Mouse (Mus musculus): ENCODE measurements around the gene Cyp2c50. TPM values are rescaled to one million over a fixed set of nuclear protein-coding genes. Genes with fewer than 3 reads are reported as not detected.
"Not testable (repeated sequence)": the region's sequence is repeated elsewhere in the genome, so short reads cannot be mapped to it uniquely, and the experiment has no call there.

The Cyp2c50 gene
- polyA plus RNA-seq (2014; fragmentation: Nextera tagmentation; extraction: Ambion mirVana): not detected in 2 replicates

DNA sequence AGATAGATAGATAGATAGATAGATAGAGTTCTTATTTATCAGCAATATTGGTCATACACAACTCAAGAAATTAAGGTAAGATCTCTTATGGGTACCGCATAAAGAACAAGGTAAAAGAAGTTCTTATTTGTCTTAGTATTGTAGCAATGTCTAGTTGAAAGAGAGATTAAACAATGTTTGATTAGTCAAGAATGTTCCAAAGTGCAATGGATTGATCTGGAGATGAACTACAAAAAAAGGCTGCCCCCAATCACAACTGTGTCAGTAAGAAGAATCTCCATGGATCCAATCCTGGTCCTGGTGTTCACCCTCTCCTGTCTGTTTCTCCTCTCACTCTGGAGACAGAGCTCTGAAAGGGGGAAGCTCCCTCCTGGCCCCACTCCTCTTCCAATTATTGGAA, at the start of gene Cyp2c50:
Gene Cyp2c50 (plus strand): TSS at position 268 of the 400 bp plus-strand sequence.
- H3K4me3 ChIP-seq (ENCODE audit: low read depth, low read length); DNase-seq (ENCODE audit: low spot score); ATAC-seq (replicated peaks; ENCODE audit: low FRiP score, low TSS enrichment, low read depth); H3K27me3 ChIP-seq (replicated peaks; ENCODE audit: control insufficient read depth, insufficient read depth, low read length); H3K4me2 ChIP-seq (ENCODE audit: low read length); H3K4me1 ChIP-seq (replicated peaks; ENCODE audit: control insufficient read depth, insufficient read depth, low read length); H3K9ac ChIP-seq (ENCODE audit: low read length); H3K36me3 ChIP-seq (ENCODE audit: control insufficient read depth, insufficient read depth, low read length); H3K27ac ChIP-seq (ENCODE audit: low read depth); H3K9me3 ChIP-seq (ENCODE audit: control insufficient read depth, low read length): not testable (repeated sequence)
- WGBS: 95% methylated on average over 1 of the region's 1 CpGs

DNA sequence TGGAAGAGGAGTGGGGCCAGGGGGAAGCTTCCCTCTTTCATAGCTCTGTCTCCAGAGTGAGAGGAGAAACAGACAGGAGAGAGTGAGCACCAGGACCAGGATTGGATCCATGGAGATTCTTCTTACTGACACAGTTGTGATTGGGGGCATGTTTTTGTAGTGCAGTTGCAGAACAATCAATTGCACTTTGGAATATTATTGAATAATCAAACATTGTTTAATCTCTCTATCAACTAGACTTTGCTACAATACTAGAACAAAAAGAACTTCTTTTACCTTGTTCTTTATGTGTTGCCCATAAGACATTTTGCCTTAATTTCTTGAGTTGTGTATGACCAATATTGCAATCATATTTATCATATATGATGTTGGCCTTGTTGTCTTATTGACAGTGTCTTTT, 15.8 kb upstream of the Cyp2c50 start, which contains the start of gene Cyp2c54:
Gene Cyp2c54 (minus strand): TSS at position 127 of the 400 bp plus-strand sequence.
- ATAC-seq (replicated peaks; ENCODE audit: low FRiP score, low TSS enrichment, low read depth): no peak
- no peaks in the 10 kb centered on the region for H3K9me3 ChIP-seq (ENCODE audit: control insufficient read depth, low read length)
- H3K9ac ChIP-seq (ENCODE audit: low read length): no peak within 1 kb of the TSS
- no peaks in the 10 kb centered on the region for H3K4me1 ChIP-seq (replicated peaks; ENCODE audit: control insufficient read depth, insufficient read depth, low read length)
- H3K27ac ChIP-seq (ENCODE audit: low read depth): no peak within 1 kb of the TSS
- DNase-seq (ENCODE audit: low spot score): no peak
- H3K36me3 ChIP-seq (ENCODE audit: control insufficient read depth, insufficient read depth, low read length): no peaks in the 10 kb centered on the region
- H3K4me2 ChIP-seq (ENCODE audit: low read length): no peak within 1 kb of the TSS
- H3K4me3 ChIP-seq (ENCODE audit: low read depth, low read length): no peak within 1 kb of the TSS
- H3K27me3 ChIP-seq (replicated peaks; ENCODE audit: control insufficient read depth, insufficient read depth, low read length): no peaks in the 10 kb centered on the region

DNA sequence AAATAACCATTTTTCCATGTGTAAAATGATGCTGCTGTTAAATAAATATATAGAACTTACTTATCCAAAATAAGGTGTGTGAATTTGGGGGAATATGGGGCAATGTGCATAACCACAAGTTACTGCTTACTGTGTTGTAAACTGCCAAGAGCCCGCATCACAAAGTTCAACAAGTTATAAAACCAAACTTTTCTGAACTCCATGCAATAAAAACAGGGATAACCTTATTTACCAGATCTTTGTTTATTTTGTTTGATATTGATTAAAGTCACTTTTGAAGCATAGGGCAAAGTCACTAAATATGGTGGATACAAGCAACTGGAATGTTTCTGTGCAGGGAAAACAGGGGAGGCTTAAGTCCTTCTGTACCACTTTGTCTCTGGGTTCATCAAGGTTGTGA, 1.1 kb upstream of the Cyp2c50 start:
- Histone ChIP-seq H3K27ac (ENCODE audit: low read depth) (no peak overlapping the region), H3K27me3 (replicated peaks; ENCODE audit: control insufficient read depth, insufficient read depth, low read length) (no peaks in the 10 kb centered on the region), H3K9ac (ENCODE audit: low read length) (no peak overlapping the region), H3K9me3 (ENCODE audit: control insufficient read depth, low read length) (no peaks in the 10 kb centered on the region), H3K36me3 (ENCODE audit: control insufficient read depth, insufficient read depth, low read length) (no peaks in the 10 kb centered on the region), H3K4me2 (ENCODE audit: low read length) (no peak overlapping the region), H3K4me3 (ENCODE audit: low read depth, low read length) (no peak overlapping the region), H3K4me1 (replicated peaks; ENCODE audit: control insufficient read depth, insufficient read depth, low read length) (no peaks in the 10 kb centered on the region)
- WGBS: 92% methylated on average over 1 of the region's 1 CpGs
- ATAC-seq (replicated peaks; ENCODE audit: low FRiP score, low TSS enrichment, low read depth) (no peak), DNase-seq (ENCODE audit: low spot score) (no peak)

DNA sequence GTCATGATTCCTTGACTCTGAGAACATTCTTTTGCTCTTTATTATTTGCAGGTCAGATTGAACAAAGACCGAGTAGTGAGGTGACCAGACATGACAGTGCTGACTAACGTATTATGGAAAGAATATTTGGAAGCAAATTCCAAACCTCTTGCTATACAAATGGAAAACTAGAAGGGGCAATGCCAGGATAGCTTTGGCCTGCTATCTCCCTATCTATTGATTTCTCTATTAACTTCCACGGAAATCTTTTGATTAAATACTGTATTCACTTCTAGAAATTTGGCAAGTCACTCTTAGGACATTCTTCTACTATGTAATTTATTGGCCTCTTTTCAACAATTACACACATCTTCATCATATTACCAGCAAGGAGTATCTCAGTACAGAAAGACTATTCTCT, 1.6 kb downstream of the Cyp2c50 start:
- no peaks in the 10 kb centered on the region for H3K9me3 ChIP-seq (ENCODE audit: control insufficient read depth, low read length)
- ATAC-seq (replicated peaks; ENCODE audit: low FRiP score, low TSS enrichment, low read depth) (no peak), DNase-seq (ENCODE audit: low spot score) (no peak)
- H3K4me2 ChIP-seq (ENCODE audit: low read length): no peak overlapping the region
- 80% methylated on average over 3 of the region's 3 CpGs for WGBS
- H3K9ac ChIP-seq (ENCODE audit: low read length): no peak overlapping the region
- H3K4me3 ChIP-seq (ENCODE audit: low read depth, low read length): no peak overlapping the region
- no peaks in the 10 kb centered on the region for H3K36me3 ChIP-seq (ENCODE audit: control insufficient read depth, insufficient read depth, low read length)
- no peak overlapping the region for H3K27ac ChIP-seq (ENCODE audit: low read depth)
- H3K4me1 ChIP-seq (replicated peaks; ENCODE audit: control insufficient read depth, insufficient read depth, low read length): no peaks in the 10 kb centered on the region
- H3K27me3 ChIP-seq (replicated peaks; ENCODE audit: control insufficient read depth, insufficient read depth, low read length): no peaks in the 10 kb centered on the region

DNA sequence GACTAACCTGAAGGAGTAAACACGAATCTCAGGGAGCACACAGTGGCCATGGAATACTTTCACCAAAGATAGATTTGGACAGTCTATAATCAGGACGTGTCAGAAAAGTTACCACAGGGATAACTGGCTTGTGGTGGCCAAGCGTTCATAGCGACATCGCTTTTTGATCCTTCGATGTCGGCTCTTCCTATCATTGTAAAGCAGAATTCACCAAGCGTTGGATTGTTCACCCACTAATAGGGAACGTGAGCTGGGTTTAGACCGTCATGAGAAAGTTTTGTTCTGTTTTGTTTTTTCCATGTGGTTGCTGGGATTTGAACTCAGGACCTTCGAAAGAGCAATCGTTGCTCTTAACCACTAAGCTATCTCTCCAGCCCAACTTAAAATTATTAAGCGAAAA, 30.1 kb downstream of the Cyp2c50 start:
- not testable (repeated sequence) for H3K36me3 ChIP-seq (ENCODE audit: control insufficient read depth, insufficient read depth, low read length); H3K9me3 ChIP-seq (ENCODE audit: control insufficient read depth, low read length); H3K4me3 ChIP-seq (ENCODE audit: low read depth, low read length); H3K27me3 ChIP-seq (replicated peaks; ENCODE audit: control insufficient read depth, insufficient read depth, low read length); DNase-seq (ENCODE audit: low spot score); H3K27ac ChIP-seq (ENCODE audit: low read depth); H3K9ac ChIP-seq (ENCODE audit: low read length); ATAC-seq (replicated peaks; ENCODE audit: low FRiP score, low TSS enrichment, low read depth); H3K4me1 ChIP-seq (replicated peaks; ENCODE audit: control insufficient read depth, insufficient read depth, low read length); H3K4me2 ChIP-seq (ENCODE audit: low read length)
- WGBS: 84% methylated on average over 13 of the region's 13 CpGs

DNA sequence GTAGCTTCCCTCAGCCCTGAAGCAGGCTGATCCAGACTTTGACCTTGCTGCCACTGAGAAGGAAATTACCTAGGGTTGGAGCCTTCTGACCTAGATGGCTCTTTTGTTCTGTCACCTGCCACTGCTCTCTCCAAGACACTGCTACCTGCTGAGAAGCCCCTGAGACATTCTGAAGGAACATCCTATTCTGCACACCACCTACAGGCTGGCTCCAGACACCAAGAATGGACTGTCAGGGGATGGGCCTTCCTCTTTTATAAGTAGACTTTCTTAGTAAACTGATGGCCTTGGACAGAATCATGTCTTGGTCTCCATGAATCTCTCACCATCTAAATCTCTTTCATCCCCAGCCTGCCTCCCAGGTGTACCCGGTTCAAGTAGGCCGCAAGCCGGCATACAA, 35.7 kb downstream of the Cyp2c50 start:
- 86% methylated on average over 3 of the region's 3 CpGs for WGBS
- not testable (repeated sequence) for H3K9me3 ChIP-seq (ENCODE audit: control insufficient read depth, low read length); H3K4me2 ChIP-seq (ENCODE audit: low read length); H3K4me3 ChIP-seq (ENCODE audit: low read depth, low read length); H3K36me3 ChIP-seq (ENCODE audit: control insufficient read depth, insufficient read depth, low read length); ATAC-seq (replicated peaks; ENCODE audit: low FRiP score, low TSS enrichment, low read depth); H3K27ac ChIP-seq (ENCODE audit: low read depth); H3K9ac ChIP-seq (ENCODE audit: low read length); DNase-seq (ENCODE audit: low spot score); H3K4me1 ChIP-seq (replicated peaks; ENCODE audit: control insufficient read depth, insufficient read depth, low read length); H3K27me3 ChIP-seq (replicated peaks; ENCODE audit: control insufficient read depth, insufficient read depth, low read length)

DNA sequence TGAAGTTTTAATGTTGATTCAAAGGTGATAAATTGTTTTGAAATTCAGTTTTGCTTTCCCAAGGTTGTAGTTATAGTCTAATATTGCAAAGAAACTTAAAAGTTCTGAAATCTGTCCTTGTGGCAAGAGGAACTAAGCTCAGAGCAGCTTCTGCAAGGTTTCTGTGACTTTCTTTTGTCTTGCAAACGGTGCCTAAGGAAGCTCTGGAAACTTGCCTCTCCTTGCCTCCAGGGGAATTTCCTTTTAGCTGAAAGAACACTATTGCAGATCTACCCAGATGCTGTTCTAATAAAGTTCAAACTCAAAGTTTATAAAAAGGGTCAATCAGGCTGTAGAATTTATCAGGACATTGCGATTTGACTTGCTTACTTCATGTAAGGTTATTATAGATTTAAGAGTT, 37.5 kb downstream of the Cyp2c50 start:
- H3K27me3 ChIP-seq (replicated peaks; ENCODE audit: control insufficient read depth, insufficient read depth, low read length); ATAC-seq (replicated peaks; ENCODE audit: low FRiP score, low TSS enrichment, low read depth); H3K27ac ChIP-seq (ENCODE audit: low read depth); H3K4me3 ChIP-seq (ENCODE audit: low read depth, low read length); H3K4me1 ChIP-seq (replicated peaks; ENCODE audit: control insufficient read depth, insufficient read depth, low read length); H3K36me3 ChIP-seq (ENCODE audit: control insufficient read depth, insufficient read depth, low read length); H3K9ac ChIP-seq (ENCODE audit: low read length); H3K4me2 ChIP-seq (ENCODE audit: low read length); H3K9me3 ChIP-seq (ENCODE audit: control insufficient read depth, low read length); DNase-seq (ENCODE audit: low spot score): not testable (repeated sequence)
- 33% methylated on average over 2 of the region's 2 CpGs for WGBS

Other genes starting within 250 kb of the Cyp2c50 start
- not detected in 2 replicates for gene Cyp2c69, start 202.9 kb upstream of the Cyp2c50 start, polyA plus RNA-seq (2014; fragmentation: Nextera tagmentation; extraction: Ambion mirVana)
- gene Cyp2c37, start 97.3 kb upstream of the Cyp2c50 start, polyA plus RNA-seq (2014; fragmentation: Nextera tagmentation; extraction: Ambion mirVana): not detected in 2 replicates
- not detected in 2 replicates for gene Cyp2c54, start 15.9 kb upstream of the Cyp2c50 start, polyA plus RNA-seq (2014; fragmentation: Nextera tagmentation; extraction: Ambion mirVana)
- gene Cyp2c70, start 97.6 kb downstream of the Cyp2c50 start, polyA plus RNA-seq (2014; fragmentation: Nextera tagmentation; extraction: Ambion mirVana): 0.39 and 0.79 TPM in 2 replicates
- gene Pdlim1, start 182.2 kb downstream of the Cyp2c50 start, polyA plus RNA-seq (2014; fragmentation: Nextera tagmentation; extraction: Ambion mirVana): 192 and 200 TPM in 2 replicates